Mouse (Mus musculus): ENCODE measurements around the gene Ttc19. TPM values are rescaled to one million over a fixed set of nuclear protein-coding genes. Genes with fewer than 3 reads are reported as not detected.

The Ttc19 gene
- polyA plus RNA-seq, 1 experiment from 2014 or later, result 31.7 TPM

GRCm38 (mm10) chr11:62305866-62306265, 24.6 kb downstream of the Ttc19 start:
- ATAC-seq (ENCODE audit: low FRiP score, low TSS enrichment) (no peak), DNase-seq (no peak)
- no peaks in the 10 kb centered on the region for H3K9me3 ChIP-seq (ENCODE audit: control insufficient read depth, low read length)
- no peaks in the 10 kb centered on the region for H3K27me3 ChIP-seq (ENCODE audit: control insufficient read depth, insufficient read depth, low read length)
- 100% methylated on average over 2 of the region's 2 CpGs for WGBS
- H3K27ac ChIP-seq (replicated peaks; ENCODE audit: low read depth, low read length), result no peak overlapping the region
- no peak overlapping the region for H3K4me2 ChIP-seq (ENCODE audit: low read length)
- H3K9ac ChIP-seq (replicated peaks; ENCODE audit: low read length), result no peak overlapping the region
- peaks cover 43% of the 10 kb centered on the region for H3K36me3 ChIP-seq (ENCODE audit: control insufficient read depth, insufficient read depth, low read length)
- H3K4me1 ChIP-seq (ENCODE audit: control insufficient read depth, insufficient read depth, low read length), result no peaks in the 10 kb centered on the region
- no peak overlapping the region for H3K4me3 ChIP-seq (replicated peaks; ENCODE audit: low read depth, low read length)

DNA sequence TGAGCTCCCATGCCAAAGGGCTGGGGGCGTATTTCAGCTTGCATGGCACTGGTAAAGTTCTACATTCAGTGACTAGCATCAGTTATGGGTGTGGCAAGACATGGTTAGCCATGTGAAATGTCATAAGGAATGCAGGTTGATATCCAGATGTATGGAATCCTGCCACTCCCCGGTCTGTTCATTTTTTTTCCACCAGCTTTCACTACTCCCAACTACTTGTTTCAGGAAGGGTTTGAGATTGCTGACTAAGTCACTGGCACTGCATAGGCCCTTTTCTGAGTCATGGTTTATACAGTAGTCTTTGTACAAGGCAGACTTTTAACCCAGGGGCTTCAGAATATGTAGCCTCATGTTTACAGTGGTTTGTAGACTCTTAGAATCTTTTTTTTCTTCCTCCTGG, 28.0 kb downstream of the Ttc19 start:
- Histone ChIP-seq H3K9ac (replicated peaks; ENCODE audit: low read length) (no peak overlapping the region), H3K27me3 (ENCODE audit: control insufficient read depth, insufficient read depth, low read length) (no peaks in the 10 kb centered on the region), H3K36me3 (ENCODE audit: control insufficient read depth, insufficient read depth, low read length) (peaks cover 63% of the 10 kb centered on the region), H3K4me3 (replicated peaks; ENCODE audit: low read depth, low read length) (no peak overlapping the region), H3K4me2 (ENCODE audit: low read length) (no peak overlapping the region), H3K4me1 (ENCODE audit: control insufficient read depth, insufficient read depth, low read length) (no peaks in the 10 kb centered on the region), H3K9me3 (ENCODE audit: control insufficient read depth, low read length) (no peaks in the 10 kb centered on the region), H3K27ac (replicated peaks; ENCODE audit: low read depth, low read length) (no peak overlapping the region)
- 95% methylated on average over 2 of the region's 2 CpGs for WGBS
- ATAC-seq (ENCODE audit: low FRiP score, low TSS enrichment), result no peak
- DNase-seq, result no peak

- DNase-seq, result no peak
- H3K4me1 ChIP-seq (ENCODE audit: control insufficient read depth, insufficient read depth, low read length), result no peaks in the 10 kb centered on the region
- 94% methylated on average over 5 of the region's 5 CpGs for WGBS
- ATAC-seq (ENCODE audit: low FRiP score, low TSS enrichment), result no peak
- H3K27ac ChIP-seq (replicated peaks; ENCODE audit: low read depth, low read length), result no peak overlapping the region
- H3K27me3 ChIP-seq (ENCODE audit: control insufficient read depth, insufficient read depth, low read length), result no peaks in the 10 kb centered on the region
- no peak overlapping the region for H3K4me3 ChIP-seq (replicated peaks; ENCODE audit: low read depth, low read length)
- H3K9ac ChIP-seq (replicated peaks; ENCODE audit: low read length), result no peak overlapping the region
- H3K36me3 ChIP-seq (ENCODE audit: control insufficient read depth, insufficient read depth, low read length), result peaks cover 75% of the 10 kb centered on the region
- H3K4me2 ChIP-seq (ENCODE audit: low read length), result no peak overlapping the region
- no peaks in the 10 kb centered on the region for H3K9me3 ChIP-seq (ENCODE audit: control insufficient read depth, low read length)
Observed at GRCm38 (mm10) chr11:62314984-62315383, 33.7 kb downstream of the Ttc19 start.

- no peaks in the 10 kb centered on the region for H3K27me3 ChIP-seq (ENCODE audit: control insufficient read depth, insufficient read depth, low read length)
- ATAC-seq (ENCODE audit: low FRiP score, low TSS enrichment) (no peak), DNase-seq (no peak)
- H3K4me1 ChIP-seq (ENCODE audit: control insufficient read depth, insufficient read depth, low read length), result no peaks in the 10 kb centered on the region
- H3K4me2 ChIP-seq (ENCODE audit: low read length), result no peak overlapping the region
- no peak overlapping the region for H3K9ac ChIP-seq (replicated peaks; ENCODE audit: low read length)
- 92% methylated on average over 11 of the region's 11 CpGs for WGBS
- H3K27ac ChIP-seq (replicated peaks; ENCODE audit: low read depth, low read length), result no peak overlapping the region
- H3K4me3 ChIP-seq (replicated peaks; ENCODE audit: low read depth, low read length), result no peak overlapping the region
- H3K36me3 ChIP-seq (ENCODE audit: control insufficient read depth, insufficient read depth, low read length), result peaks cover 96% of the 10 kb centered on the region
- H3K9me3 ChIP-seq (ENCODE audit: control insufficient read depth, low read length), result no peaks in the 10 kb centered on the region
Observed at GRCm38 (mm10) chr11:62317746-62318145, 36.5 kb downstream of the Ttc19 start.

- H3K27me3 ChIP-seq (ENCODE audit: control insufficient read depth, insufficient read depth, low read length), result no peaks in the 10 kb centered on the region
- no peak overlapping the region for H3K4me2 ChIP-seq (ENCODE audit: low read length)
- peaks cover 94% of the 10 kb centered on the region for H3K36me3 ChIP-seq (ENCODE audit: control insufficient read depth, insufficient read depth, low read length)
- 94% methylated on average over 3 of the region's 3 CpGs for WGBS
- H3K9me3 ChIP-seq (ENCODE audit: control insufficient read depth, low read length), result no peaks in the 10 kb centered on the region
- DNase-seq (no peak), ATAC-seq (ENCODE audit: low FRiP score, low TSS enrichment) (no peak)
- H3K9ac ChIP-seq (replicated peaks; ENCODE audit: low read length), result no peak overlapping the region
- H3K4me3 ChIP-seq (replicated peaks; ENCODE audit: low read depth, low read length), result no peak overlapping the region
- H3K27ac ChIP-seq (replicated peaks; ENCODE audit: low read depth, low read length), result no peak overlapping the region
- no peaks in the 10 kb centered on the region for H3K4me1 ChIP-seq (ENCODE audit: control insufficient read depth, insufficient read depth, low read length)
Observed at GRCm38 (mm10) chr11:62320097-62320496, 38.8 kb downstream of the Ttc19 start.

GRCm38 (mm10) chr11:62323659-62324058, 42.4 kb downstream of the Ttc19 start:
- Histone ChIP-seq H3K36me3 (ENCODE audit: control insufficient read depth, insufficient read depth, low read length) (peaks cover 93% of the 10 kb centered on the region), H3K4me3 (replicated peaks; ENCODE audit: low read depth, low read length) (no peak overlapping the region), H3K27me3 (ENCODE audit: control insufficient read depth, insufficient read depth, low read length) (no peaks in the 10 kb centered on the region), H3K4me2 (ENCODE audit: low read length) (no peak overlapping the region), H3K9ac (replicated peaks; ENCODE audit: low read length) (no peak overlapping the region), H3K27ac (replicated peaks; ENCODE audit: low read depth, low read length) (no peak overlapping the region), H3K9me3 (ENCODE audit: control insufficient read depth, low read length) (no peaks in the 10 kb centered on the region), H3K4me1 (ENCODE audit: control insufficient read depth, insufficient read depth, low read length) (no peaks in the 10 kb centered on the region)
- ATAC-seq (ENCODE audit: low FRiP score, low TSS enrichment), result no peak
- WGBS, result 96% methylated on average over 3 of the region's 3 CpGs
- DNase-seq, result no peak

DNA sequence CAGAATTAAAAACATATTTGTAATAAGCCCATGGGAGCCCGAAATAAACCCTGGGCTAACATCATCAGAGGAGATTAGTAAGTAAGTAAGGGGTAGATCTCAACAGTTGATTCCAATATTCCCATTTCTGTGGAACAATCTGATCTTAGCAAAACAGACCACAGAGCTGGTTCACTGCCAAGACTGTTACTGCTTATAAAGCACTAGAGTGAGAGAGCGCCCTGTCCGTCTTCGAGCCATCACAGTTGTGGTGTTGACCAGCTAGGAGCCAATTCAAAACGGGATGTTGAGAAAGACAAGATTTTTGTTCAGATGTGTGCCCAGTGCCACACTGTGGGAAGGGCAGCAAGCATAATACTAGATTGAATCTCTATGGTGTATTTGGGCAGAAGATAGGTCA, 49.9 kb downstream of the Ttc19 start:
- Histone ChIP-seq H3K27me3 (ENCODE audit: control insufficient read depth, insufficient read depth, low read length) (no peaks in the 10 kb centered on the region), H3K27ac (replicated peaks; ENCODE audit: low read depth, low read length) (no peak overlapping the region), H3K4me3 (replicated peaks; ENCODE audit: low read depth, low read length) (no peak overlapping the region), H3K9me3 (ENCODE audit: control insufficient read depth, low read length) (no peaks in the 10 kb centered on the region), H3K36me3 (ENCODE audit: control insufficient read depth, insufficient read depth, low read length) (peaks cover 91% of the 10 kb centered on the region), H3K4me1 (ENCODE audit: control insufficient read depth, insufficient read depth, low read length) (no peaks in the 10 kb centered on the region), H3K9ac (replicated peaks; ENCODE audit: low read length) (no peak overlapping the region), H3K4me2 (ENCODE audit: low read length) (no peak overlapping the region)
- WGBS, result 92% methylated on average over 5 of the region's 5 CpGs
- no peak for DNase-seq
- no peak for ATAC-seq (ENCODE audit: low FRiP score, low TSS enrichment)

DNA sequence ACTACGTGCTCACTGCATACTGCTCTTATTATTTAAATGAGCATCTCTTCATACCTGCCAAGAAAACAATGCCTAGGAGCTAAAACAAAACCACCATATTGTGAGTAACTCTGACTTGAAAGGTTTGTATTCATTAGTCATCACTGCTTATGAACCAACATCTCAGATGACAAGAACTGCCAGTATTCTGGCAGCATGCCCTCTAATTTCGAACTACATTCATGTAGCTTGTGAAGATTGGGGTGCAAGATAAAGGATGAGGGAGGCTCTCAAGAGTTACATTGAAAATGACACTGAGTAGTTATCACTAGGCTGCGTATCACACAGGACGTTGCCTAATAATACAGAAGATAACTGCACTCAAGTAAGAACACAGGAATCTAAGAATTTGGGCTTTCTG, 51.0 kb downstream of the Ttc19 start:
- H3K27me3 ChIP-seq (ENCODE audit: control insufficient read depth, insufficient read depth, low read length), result no peaks in the 10 kb centered on the region
- H3K36me3 ChIP-seq (ENCODE audit: control insufficient read depth, insufficient read depth, low read length), result peaks cover 91% of the 10 kb centered on the region
- no peak for ATAC-seq (ENCODE audit: low FRiP score, low TSS enrichment)
- H3K27ac ChIP-seq (replicated peaks; ENCODE audit: low read depth, low read length), result no peak overlapping the region
- H3K4me3 ChIP-seq (replicated peaks; ENCODE audit: low read depth, low read length), result no peak overlapping the region
- H3K4me2 ChIP-seq (ENCODE audit: low read length), result no peak overlapping the region
- DNase-seq, result no peak
- H3K9ac ChIP-seq (replicated peaks; ENCODE audit: low read length), result no peak overlapping the region
- no peaks in the 10 kb centered on the region for H3K9me3 ChIP-seq (ENCODE audit: control insufficient read depth, low read length)
- no peaks in the 10 kb centered on the region for H3K4me1 ChIP-seq (ENCODE audit: control insufficient read depth, insufficient read depth, low read length)
- WGBS, result 91% methylated on average over 4 of the region's 4 CpGs

GRCm38 (mm10) chr11:62343002-62343401, 61.7 kb downstream of the Ttc19 start:
- H3K4me1 ChIP-seq (ENCODE audit: control insufficient read depth, insufficient read depth, low read length), result no peaks in the 10 kb centered on the region
- H3K4me2 ChIP-seq (ENCODE audit: low read length), result no peak overlapping the region
- WGBS, result 93% methylated on average over 13 of the region's 13 CpGs
- no peak overlapping the region for H3K27ac ChIP-seq (replicated peaks; ENCODE audit: low read depth, low read length)
- DNase-seq (no peak), ATAC-seq (ENCODE audit: low FRiP score, low TSS enrichment) (no peak)
- no peaks in the 10 kb centered on the region for H3K27me3 ChIP-seq (ENCODE audit: control insufficient read depth, insufficient read depth, low read length)
- H3K36me3 ChIP-seq (ENCODE audit: control insufficient read depth, insufficient read depth, low read length), result peaks cover 76% of the 10 kb centered on the region
- H3K9me3 ChIP-seq (ENCODE audit: control insufficient read depth, low read length), result no peaks in the 10 kb centered on the region
- no peak overlapping the region for H3K9ac ChIP-seq (replicated peaks; ENCODE audit: low read length)
- H3K4me3 ChIP-seq (replicated peaks; ENCODE audit: low read depth, low read length), result no peak overlapping the region
